Mouse (Mus musculus) spleen, adult 2 months (tissue): Measurements from ENCODE around the gene Tex9.

Experiments
- CTCF ChIP-seq: fragments of 200-500 bp; IDR thresholded peaks from 2 replicates; pipeline ENCODE4 v1.5.1; 2011; ENCODE audit warnings: mild to moderate bottlenecking, inconsistent platforms; ENCODE audit not compliant: insufficient read depth, insufficient read length, insufficient replicate concordance; ENCODE audit errors: extremely low read depth
- POLR2A ChIP-seq: fragments of 200-500 bp; IDR thresholded peaks from 2 replicates; pipeline ENCODE4 v1.6.1; 2011; ENCODE audit warnings: low read depth, low read length, inconsistent platforms

- TF ChIP-seq POLR2A (no peak), CTCF (no peak)
Measured at GRCm38 (mm10) chr9:72534985-72535384, 43.0 kb upstream of the Tex9 start.
